Mouse (Mus musculus): ENCODE results near the gene Arl2bp. TPM values are rescaled to one million over a fixed set of nuclear protein-coding genes. Genes with fewer than 3 reads are reported as not detected.

Arl2bp gene
- polyA plus RNA-seq (2016; fragmentation: Nextera tagmentation; extraction: Ambion mirVana) = 179 and 184 TPM in 2 replicates

DNA sequence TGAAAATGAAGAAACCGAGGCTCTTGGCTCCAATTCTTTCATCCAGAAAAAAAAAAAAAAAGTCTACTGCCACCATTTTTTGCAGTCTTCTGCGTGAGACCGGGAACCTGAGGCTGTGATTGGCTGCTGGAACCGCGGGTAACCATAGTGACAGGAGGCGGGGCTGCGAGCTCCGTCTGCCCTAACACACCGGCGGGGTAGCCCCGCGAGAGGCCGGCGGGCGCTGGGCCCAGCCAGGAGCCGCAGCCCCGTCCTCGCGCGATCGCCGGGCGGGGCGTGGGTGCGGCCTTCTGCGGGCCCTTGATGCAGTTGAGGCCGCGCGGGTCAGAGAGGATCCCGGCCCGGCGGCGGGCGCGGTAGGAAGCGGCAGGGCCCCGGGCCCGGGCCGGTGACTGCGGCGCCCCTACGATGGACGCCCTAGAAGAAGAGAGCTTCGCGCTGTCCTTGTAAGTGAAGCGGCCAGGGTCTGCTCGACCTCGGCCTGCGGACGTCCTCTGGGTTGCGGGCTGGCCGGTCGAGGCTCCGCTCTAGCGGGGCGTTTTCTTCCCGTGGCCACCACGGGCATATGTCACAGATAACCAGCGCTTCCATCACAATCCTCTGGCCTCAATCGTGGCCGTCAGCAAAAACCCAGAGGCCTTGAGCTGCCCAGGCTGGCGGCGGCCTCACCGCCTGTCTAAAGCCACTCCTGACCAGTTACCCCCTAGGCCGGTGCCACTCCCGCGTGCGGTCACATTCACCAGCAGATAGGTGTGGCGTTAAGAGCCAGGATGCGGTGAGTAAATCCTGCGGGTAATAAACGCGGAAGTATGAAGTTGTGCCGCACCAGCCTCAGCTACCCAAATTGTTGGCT is at the start of gene Arl2bp:
Gene Arl2bp, plus strand, starts transcription at position 145 of the 853 bp plus-strand sequence.
- no peaks in the 10 kb centered on the region for H3K27me3 ChIP-seq (replicated peaks; ENCODE audit: low read depth, poor library complexity, severe bottlenecking)
- peak; percentile 96 for DNase-seq (ENCODE audit: low spot score)
- WGBS = under 1% methylated on average over 74 of the region's 74 CpGs
- H3K36me3 ChIP-seq (replicated peaks) = peaks cover 41% of the 10 kb centered on the region
- H3K27ac ChIP-seq (replicated peaks) = peak within 1 kb of the TSS; percentile 96
- H3K4me3 ChIP-seq = peak within 1 kb of the TSS; percentile 74
- H3K4me1 ChIP-seq = peaks cover 21% of the 10 kb centered on the region
- H3K9me3 ChIP-seq = no peaks in the 10 kb centered on the region

DNA sequence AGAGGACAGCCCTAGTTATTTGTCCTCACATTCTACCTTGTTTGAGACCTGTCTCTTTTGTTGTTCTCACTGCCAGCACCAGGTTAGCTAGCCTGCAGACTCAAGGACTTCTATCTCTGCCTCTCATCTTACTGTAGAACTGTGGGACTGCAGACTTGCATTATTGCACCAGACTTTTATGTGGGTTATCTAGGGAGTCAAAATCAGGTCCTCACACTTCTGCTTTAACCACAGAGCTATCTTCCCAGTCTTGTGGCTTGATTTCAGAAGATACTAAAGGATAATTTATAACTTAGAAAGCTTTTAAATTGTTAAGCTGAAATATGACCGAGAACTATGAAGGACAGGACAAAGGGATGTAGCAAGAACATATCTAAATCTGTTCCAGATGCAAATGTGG is 41.5 kb upstream of the Arl2bp start:
- H3K4me1 ChIP-seq = no peaks in the 10 kb centered on the region
- H3K27me3 ChIP-seq (replicated peaks; ENCODE audit: low read depth, poor library complexity, severe bottlenecking) = no peaks in the 10 kb centered on the region
- 86% methylated on average over 1 of the region's 1 CpGs for WGBS
- H3K4me3 ChIP-seq = no peak overlapping the region
- H3K36me3 ChIP-seq (replicated peaks) = peaks cover 56% of the 10 kb centered on the region
- no peak for DNase-seq (ENCODE audit: low spot score)
- no peak overlapping the region for H3K27ac ChIP-seq (replicated peaks)
- H3K9me3 ChIP-seq = no peaks in the 10 kb centered on the region

DNA sequence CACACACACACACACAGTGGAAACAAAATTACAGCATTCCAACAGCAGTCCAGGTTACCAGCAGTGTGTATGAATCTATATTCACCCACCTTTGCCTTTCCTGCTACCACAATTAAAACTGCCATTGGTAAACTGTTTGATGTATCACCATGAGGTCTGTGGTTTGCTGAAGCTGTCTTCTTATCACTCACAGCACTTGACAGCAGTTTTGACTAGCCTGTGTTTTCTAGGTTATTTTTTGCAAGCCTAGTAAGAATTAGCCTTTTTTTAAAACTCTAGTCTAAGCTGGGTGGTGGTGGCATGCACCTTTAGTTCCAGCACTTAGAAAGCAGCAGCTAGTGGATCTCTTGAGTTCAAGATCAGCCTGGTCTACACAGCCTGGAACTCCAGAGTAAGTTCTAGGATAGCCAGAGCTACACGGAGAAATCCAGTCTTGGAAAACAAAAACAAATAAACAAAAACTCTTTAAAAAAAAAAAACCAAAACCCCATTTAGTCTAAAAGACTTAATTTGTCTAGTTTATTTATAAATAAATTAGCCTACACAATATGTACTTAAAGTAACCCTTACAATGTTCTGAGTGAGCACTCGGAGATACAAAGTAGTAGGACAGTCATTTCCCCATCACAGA is 32.7 kb upstream of the Arl2bp start:
- no peaks in the 10 kb centered on the region for H3K27me3 ChIP-seq (replicated peaks; ENCODE audit: low read depth, poor library complexity, severe bottlenecking)
- no peaks in the 10 kb centered on the region for H3K4me1 ChIP-seq
- WGBS = 89% methylated on average over 2 of the region's 2 CpGs
- peaks cover 98% of the 10 kb centered on the region for H3K36me3 ChIP-seq (replicated peaks)
- DNase-seq (ENCODE audit: low spot score) = no peak
- H3K9me3 ChIP-seq = no peaks in the 10 kb centered on the region
- no peak overlapping the region for H3K27ac ChIP-seq (replicated peaks)
- H3K4me3 ChIP-seq = no peak overlapping the region

DNA sequence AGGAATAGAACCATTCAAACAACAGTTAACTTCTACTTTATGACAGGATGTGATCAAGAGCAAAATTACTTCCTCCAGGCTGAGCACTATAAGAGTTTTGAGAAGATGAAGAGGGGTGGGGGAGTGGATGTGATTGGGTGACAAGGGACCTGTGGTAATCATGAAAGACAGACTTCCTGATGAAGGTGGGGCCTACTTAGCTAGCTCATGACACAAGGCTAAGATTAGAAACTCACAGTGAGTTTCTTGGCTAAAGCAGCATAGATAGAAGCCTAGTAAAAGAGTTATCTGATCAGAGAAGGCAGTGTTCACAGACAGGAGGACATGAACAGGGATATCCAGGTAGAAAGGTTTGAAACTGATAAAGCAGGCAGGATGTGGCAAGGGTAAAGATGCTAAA is 32.2 kb upstream of the Arl2bp start:
- peaks cover 98% of the 10 kb centered on the region for H3K36me3 ChIP-seq (replicated peaks)
- H3K27ac ChIP-seq (replicated peaks) = no peak overlapping the region

DNA sequence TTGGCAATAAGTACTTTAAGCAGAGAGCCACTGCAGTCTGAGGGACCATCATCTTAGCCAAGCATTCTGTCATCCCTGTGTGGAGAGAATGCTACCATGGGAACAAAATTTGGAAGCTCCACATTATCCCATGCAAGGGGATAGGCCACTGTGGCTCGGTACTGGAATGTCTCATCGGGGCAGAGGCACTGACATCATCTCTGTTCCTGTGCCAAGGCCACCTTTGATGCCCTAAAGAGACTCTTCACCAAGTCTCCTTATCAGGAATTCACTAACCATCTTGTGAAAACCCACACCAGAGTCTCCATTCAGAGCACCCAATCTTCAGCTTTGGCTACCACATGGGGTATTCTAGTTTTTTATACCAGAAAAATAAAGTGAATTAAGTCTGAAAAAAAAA is 25.2 kb upstream of the Arl2bp start:
- WGBS = 96% methylated on average over 2 of the region's 2 CpGs
- H3K4me3 ChIP-seq = no peak overlapping the region
- no peaks in the 10 kb centered on the region for H3K4me1 ChIP-seq
- H3K36me3 ChIP-seq (replicated peaks) = peaks cover 95% of the 10 kb centered on the region
- H3K27me3 ChIP-seq (replicated peaks; ENCODE audit: low read depth, poor library complexity, severe bottlenecking) = no peaks in the 10 kb centered on the region
- no peak for DNase-seq (ENCODE audit: low spot score)
- H3K27ac ChIP-seq (replicated peaks) = no peak overlapping the region
- H3K9me3 ChIP-seq = no peaks in the 10 kb centered on the region

More for the DNA sequence above, 32.2 kb upstream of the Arl2bp start:
- H3K4me3 ChIP-seq = no peak overlapping the region
- H3K9me3 ChIP-seq = no peaks in the 10 kb centered on the region
- no peak for DNase-seq (ENCODE audit: low spot score)
- no peaks in the 10 kb centered on the region for H3K4me1 ChIP-seq
- no peaks in the 10 kb centered on the region for H3K27me3 ChIP-seq (replicated peaks; ENCODE audit: low read depth, poor library complexity, severe bottlenecking)

DNA sequence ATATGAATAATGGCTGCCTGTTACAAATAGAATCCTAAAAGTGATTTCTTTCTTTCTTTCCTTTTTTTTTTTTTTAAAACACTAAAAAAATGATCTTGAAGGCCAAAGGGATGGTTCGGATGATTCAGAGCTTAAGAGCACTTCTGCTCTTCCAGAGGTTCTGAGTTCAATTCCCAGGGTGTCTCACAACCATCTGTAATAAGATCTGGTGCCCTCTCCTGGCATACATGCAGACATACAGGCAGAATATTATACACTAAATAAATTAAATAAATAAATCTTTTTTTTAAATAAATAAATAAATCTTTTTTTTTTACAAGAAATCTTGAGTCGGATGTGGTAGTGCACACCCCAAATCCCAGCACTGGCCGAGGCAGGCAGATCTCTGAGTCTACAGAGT is 24.5 kb upstream of the Arl2bp start:
- Histone ChIP-seq H3K4me3 (no peak overlapping the region), H3K4me1 (no peaks in the 10 kb centered on the region), H3K27ac (replicated peaks) (no peak overlapping the region), H3K36me3 (replicated peaks) (peaks cover 95% of the 10 kb centered on the region), H3K27me3 (replicated peaks; ENCODE audit: low read depth, poor library complexity, severe bottlenecking) (no peaks in the 10 kb centered on the region), H3K9me3 (no peaks in the 10 kb centered on the region)
- 89% methylated on average over 3 of the region's 3 CpGs for WGBS
- no peak for DNase-seq (ENCODE audit: low spot score)

DNA sequence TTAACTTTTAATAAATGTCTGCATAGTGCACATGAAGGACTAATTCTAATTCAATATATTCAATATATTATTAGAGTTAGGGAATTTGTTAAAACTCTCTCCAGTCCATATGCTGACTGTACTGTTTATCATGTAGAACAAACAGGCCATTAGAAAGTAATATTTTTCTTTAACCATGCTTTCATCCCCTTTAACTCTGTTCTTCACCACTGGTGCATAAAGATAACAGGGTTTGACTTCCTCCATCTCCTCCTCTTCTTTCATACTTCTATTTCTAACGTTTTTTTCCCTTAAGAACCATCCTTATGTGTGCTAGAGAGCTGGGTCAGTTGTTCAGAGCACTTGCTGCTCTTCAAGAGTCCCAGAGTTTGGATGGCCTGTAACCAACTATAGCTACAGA is 21.2 kb upstream of the Arl2bp start:
- no peak overlapping the region for H3K27ac ChIP-seq (replicated peaks)
- 55% methylated on average over 1 of the region's 1 CpGs for WGBS
- no peaks in the 10 kb centered on the region for H3K27me3 ChIP-seq (replicated peaks; ENCODE audit: low read depth, poor library complexity, severe bottlenecking)
- H3K4me1 ChIP-seq = no peaks in the 10 kb centered on the region
- peaks cover 92% of the 10 kb centered on the region for H3K36me3 ChIP-seq (replicated peaks)
- H3K9me3 ChIP-seq = no peaks in the 10 kb centered on the region
- no peak for DNase-seq (ENCODE audit: low spot score)
- H3K4me3 ChIP-seq = no peak overlapping the region

DNA sequence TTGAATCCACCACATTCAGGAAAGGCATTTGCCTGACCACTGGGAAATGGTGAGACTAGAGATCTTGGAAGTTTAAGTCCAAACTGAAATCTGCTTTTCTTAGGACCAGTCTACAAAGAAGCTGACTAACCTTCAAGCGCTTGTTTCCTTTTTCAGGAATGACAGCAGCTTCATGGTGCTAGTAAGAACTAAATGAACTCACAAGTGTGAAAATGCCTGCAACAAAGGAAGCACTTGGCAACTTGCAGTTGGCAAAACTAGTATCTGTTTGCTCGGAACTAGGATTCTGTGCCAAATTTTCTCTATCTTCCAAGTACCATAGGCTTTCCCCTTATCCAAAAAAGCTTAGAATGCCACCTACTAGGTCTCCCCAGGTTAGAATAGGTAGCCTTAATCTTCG is 20.2 kb upstream of the Arl2bp start:
- Histone ChIP-seq H3K9me3 (no peaks in the 10 kb centered on the region), H3K36me3 (replicated peaks) (peaks cover 91% of the 10 kb centered on the region), H3K4me3 (no peak overlapping the region), H3K27ac (replicated peaks) (no peak overlapping the region), H3K27me3 (replicated peaks; ENCODE audit: low read depth, poor library complexity, severe bottlenecking) (no peaks in the 10 kb centered on the region), H3K4me1 (no peaks in the 10 kb centered on the region)
- 89% methylated on average over 3 of the region's 3 CpGs for WGBS
- no peak for DNase-seq (ENCODE audit: low spot score)

DNA sequence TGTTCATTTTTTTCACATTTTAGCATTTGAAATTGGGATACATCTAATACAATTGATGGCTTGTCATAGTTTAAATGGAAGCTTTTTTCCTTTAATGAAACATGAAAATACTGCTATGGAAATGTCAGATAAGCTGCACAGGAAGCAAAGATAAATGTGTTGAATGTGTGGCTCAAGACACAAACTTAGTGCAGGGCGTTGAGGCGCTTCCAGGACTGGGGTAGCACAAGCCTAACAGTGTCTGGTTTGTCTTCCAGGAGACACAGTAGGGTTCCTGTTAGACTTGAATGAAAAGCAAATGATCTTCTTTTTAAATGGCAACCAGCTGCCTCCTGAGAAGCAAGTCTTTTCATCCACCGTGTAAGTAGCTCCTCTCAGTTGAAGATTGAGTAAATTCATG is 16.9 kb upstream of the Arl2bp start:
- peaks cover 90% of the 10 kb centered on the region for H3K36me3 ChIP-seq (replicated peaks)
- WGBS = 47% methylated on average over 3 of the region's 3 CpGs
- H3K4me3 ChIP-seq = no peak overlapping the region
- no peaks in the 10 kb centered on the region for H3K27me3 ChIP-seq (replicated peaks; ENCODE audit: low read depth, poor library complexity, severe bottlenecking)
- H3K27ac ChIP-seq (replicated peaks) = no peak overlapping the region
- no peaks in the 10 kb centered on the region for H3K9me3 ChIP-seq
- no peak for DNase-seq (ENCODE audit: low spot score)
- H3K4me1 ChIP-seq = no peaks in the 10 kb centered on the region

DNA sequence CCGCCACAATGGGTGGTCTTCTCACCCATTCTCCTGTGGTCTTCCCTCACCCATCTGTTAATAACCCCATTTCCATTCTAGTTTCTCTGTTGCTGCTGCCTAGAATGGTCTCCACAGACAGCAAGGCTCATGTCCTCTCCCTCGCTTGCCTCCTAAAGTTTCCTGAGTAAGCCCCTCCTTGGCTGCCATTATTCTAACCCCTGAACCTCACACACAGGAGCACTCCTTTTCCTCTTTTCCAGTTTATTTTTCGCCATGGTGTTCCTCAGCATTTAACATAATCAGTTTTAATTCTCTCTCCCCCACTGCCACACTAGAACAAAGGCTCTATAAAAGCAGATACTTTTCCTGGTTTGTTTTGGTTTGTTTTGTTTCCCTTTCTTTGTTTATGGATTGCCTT is 13.4 kb upstream of the Arl2bp start:
- 88% methylated on average over 3 of the region's 3 CpGs for WGBS
- Histone ChIP-seq H3K27me3 (replicated peaks; ENCODE audit: low read depth, poor library complexity, severe bottlenecking) (no peaks in the 10 kb centered on the region), H3K36me3 (replicated peaks) (peaks cover 91% of the 10 kb centered on the region), H3K4me3 (no peak overlapping the region), H3K9me3 (no peaks in the 10 kb centered on the region), H3K27ac (replicated peaks) (no peak overlapping the region), H3K4me1 (no peaks in the 10 kb centered on the region)
- DNase-seq (ENCODE audit: low spot score) = no peak

DNA sequence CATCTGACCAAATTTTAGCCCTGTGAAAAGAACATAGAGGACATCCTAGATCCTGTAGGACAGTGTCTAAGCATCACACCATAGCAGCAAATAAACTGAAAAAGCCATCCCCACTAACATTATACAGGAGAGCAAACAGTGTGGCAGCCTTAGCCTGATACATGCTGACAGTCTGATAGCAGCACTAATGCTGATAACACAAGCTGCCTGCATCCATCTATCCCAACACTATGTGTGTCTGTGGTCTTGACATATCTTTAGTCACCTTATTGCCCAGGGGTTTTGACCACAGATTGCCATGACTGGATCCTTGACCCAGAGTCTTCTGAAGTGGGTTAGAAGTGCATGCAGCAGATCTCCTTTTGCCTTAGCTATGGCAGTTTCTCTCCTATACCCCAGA is 11.4 kb upstream of the Arl2bp start:
- H3K4me3 ChIP-seq = no peak overlapping the region
- no peak for DNase-seq (ENCODE audit: low spot score)
- H3K27ac ChIP-seq (replicated peaks) = no peak overlapping the region
- H3K9me3 ChIP-seq = no peaks in the 10 kb centered on the region
- no peaks in the 10 kb centered on the region for H3K4me1 ChIP-seq
- H3K36me3 ChIP-seq (replicated peaks) = peaks cover 86% of the 10 kb centered on the region
- no peaks in the 10 kb centered on the region for H3K27me3 ChIP-seq (replicated peaks; ENCODE audit: low read depth, poor library complexity, severe bottlenecking)

DNA sequence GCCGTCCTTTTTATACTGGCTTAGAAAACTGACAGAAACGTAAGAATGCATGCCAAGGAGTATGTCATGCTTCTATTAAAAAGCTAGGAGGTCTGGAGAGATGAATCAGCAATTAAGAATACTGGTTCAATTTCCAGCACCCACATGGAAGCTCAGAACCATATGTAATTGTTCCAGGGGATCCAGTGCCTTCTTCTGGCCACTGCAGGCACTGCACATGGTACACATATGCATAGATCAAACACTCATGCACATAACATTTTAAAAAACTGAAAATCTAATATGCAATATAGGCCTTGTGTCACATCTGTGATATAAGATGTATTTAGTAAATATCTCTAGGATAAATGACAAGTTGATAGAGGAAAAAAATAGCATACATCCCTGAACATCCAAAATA is 8.4 kb upstream of the Arl2bp start:
- DNase-seq (ENCODE audit: low spot score) = no peak
- Histone ChIP-seq H3K27me3 (replicated peaks; ENCODE audit: low read depth, poor library complexity, severe bottlenecking) (no peaks in the 10 kb centered on the region), H3K27ac (replicated peaks) (no peak overlapping the region), H3K4me1 (no peaks in the 10 kb centered on the region), H3K9me3 (no peaks in the 10 kb centered on the region), H3K4me3 (no peak overlapping the region), H3K36me3 (replicated peaks) (peaks cover 69% of the 10 kb centered on the region)
- 94% methylated on average over 2 of the region's 2 CpGs for WGBS

DNA sequence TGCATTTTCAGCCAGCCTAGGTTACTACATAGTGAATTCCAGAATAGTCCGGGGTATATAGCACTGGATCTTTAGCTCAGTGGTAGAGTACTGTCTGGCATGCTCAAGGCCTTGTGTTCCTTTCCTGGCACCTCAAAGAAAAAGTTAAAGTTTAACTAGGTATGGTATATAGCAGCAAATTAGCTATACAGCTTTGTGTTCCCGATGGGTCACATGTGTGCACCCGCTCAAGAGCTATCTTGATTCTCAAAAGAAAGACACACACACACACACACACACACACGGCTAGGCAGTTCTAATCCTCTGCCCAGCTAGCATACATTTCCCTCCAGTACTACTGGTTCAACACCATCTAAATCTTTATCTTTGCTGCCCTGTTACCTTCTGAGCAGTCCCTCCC is 6.0 kb upstream of the Arl2bp start:
- no peaks in the 10 kb centered on the region for H3K9me3 ChIP-seq
- H3K27ac ChIP-seq (replicated peaks) = no peak overlapping the region
- H3K4me3 ChIP-seq = no peak overlapping the region
- H3K4me1 ChIP-seq = no peaks in the 10 kb centered on the region
- no peaks in the 10 kb centered on the region for H3K27me3 ChIP-seq (replicated peaks; ENCODE audit: low read depth, poor library complexity, severe bottlenecking)
- peaks cover 48% of the 10 kb centered on the region for H3K36me3 ChIP-seq (replicated peaks)
- DNase-seq (ENCODE audit: low spot score) = no peak
- 88% methylated on average over 4 of the region's 4 CpGs for WGBS

Data from embryonic facial prominence, embryonic 10.5 days (tissue).